Mouse (Mus musculus): ENCODE results near the gene Muc5ac.
"Not testable (repeated sequence)": the region's sequence is repeated elsewhere in the genome, so short reads cannot be mapped to it uniquely, and the experiment has no call there.

Muc5ac gene

DNA sequence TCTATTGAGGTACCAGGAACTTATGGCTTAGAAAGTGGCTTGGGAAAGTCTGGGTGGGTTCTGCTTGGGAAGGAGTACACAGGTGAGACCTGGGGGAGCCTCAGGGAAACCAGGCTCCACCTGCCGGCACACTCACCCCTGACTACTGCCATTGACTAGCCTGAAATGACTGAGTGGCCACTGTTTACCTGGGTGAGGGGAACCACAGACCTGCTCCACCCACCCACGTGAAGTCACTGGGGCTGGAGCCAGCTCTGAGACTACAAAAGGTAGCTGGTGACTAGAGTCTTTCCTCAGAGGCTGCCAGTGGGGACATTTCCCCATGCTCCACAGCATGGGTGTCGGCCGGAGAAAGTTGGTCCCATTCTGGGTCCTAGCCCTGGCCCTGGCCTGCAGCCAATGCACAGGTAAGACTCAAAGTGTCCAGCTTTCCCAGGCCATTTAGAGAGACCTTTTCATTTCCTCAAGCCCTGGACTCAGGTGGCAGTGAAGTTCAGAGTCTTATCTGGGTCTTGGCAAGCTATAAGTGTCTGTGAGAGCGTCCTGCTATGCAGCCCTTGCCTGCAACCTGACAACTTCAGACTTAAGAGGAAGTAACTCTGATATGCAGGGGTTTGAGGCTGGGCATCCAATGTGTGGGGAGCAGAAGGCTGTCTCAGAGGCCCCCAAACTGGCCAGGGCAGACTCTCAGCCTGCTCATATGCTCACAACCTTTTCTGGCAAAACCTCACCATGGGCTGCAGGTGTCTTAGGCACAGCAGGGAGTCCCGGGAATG lies at the start of gene Muc5ac:
TSS of gene Muc5ac (plus strand) at position 296 of the 776 bp plus-strand sequence.
- no peak for DNase-seq

DNA sequence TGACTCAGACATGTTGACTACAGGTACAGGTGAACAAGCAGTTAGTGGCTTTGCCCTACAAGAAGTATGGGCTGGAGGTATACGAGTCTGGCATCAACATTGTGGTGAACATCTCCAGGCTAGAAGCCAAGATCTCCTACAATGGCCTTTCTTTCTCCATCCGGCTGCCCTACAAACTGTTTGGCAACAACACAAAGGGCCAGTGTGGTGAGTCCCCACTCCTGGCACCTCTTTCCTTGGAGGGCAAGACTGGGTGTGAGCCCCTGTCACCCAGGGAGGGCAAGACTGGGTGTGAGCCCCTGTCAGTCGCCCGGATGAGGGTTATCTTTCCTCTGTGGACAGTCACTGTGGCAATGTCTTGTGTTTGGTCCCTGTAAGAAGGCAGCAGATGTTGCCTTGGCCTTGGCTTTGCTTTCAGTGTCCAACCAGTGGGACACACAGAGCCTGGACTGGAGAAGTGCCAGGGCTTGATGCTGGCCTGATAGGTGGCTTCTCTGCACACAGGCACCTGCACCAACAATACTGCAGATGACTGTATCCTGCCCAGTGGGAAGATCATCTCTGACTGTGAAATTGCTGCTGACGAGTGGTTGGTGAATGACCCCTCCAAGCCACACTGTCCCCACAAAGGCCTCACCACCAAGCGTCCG lies 41.2 kb upstream of the Muc5ac start:
- DNase-seq = no peak

DNA sequence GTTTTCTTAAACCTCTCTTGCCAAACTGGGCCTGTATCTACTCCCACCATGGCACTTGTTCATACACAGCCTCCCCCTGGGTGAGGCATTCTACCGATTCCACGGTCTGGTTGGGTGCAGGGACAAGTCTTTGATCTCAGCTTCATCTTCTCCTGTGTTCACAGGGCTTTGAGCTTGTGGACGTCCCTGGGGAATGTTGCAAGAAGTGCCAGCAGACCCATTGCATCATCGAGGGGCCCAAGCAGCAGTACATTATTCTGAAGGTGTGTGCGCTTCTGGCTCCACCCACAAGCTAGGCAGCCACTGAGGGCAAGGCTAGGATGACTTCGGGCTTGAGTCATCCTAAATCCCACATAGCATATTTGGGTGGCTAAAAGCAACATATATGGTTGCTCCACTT lies 36.3 kb upstream of the Muc5ac start:
- DNase-seq = no peak

DNA sequence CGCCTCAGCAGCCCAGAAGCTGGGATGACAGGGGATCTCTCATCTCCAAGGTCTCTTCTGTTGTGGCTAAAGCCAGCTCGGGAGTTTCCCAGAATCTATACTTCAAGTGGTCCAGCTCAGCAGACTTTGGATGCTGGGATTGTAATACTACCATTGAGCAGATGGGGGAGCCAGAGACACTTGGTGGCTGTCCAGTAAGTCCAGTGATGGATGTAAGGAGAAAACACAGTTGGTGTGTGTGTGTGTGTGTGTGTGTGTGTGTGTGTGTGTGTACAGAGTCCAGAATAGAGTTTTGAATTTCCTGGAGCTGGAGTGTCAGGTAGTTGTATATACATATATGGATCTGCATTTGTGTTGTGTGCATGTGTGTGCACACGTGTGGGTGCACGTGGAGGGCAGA lies 32.9 kb upstream of the Muc5ac start:
- peak; percentile 27 to 78 for DNase-seq

DNA sequence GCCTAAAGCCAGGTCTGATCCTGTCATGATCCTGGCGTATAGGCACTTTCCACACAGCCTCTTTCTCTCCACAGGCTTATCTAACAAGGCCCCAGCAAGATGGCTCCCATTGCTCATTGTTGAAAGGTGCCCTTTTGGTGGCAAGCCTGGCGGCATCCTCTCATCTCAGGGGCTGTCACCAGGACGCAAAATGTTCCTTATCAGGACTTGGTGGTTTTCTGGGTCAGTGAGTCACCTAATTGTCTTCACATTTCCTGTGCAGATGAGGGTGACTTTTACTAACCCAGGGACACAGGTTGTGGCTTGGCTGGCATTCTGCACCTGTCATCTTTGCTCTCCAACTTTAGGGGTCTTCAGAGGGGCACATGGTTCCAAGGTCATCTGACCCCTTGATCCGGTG lies 30.5 kb upstream of the Muc5ac start:
- no peak for DNase-seq

DNA sequence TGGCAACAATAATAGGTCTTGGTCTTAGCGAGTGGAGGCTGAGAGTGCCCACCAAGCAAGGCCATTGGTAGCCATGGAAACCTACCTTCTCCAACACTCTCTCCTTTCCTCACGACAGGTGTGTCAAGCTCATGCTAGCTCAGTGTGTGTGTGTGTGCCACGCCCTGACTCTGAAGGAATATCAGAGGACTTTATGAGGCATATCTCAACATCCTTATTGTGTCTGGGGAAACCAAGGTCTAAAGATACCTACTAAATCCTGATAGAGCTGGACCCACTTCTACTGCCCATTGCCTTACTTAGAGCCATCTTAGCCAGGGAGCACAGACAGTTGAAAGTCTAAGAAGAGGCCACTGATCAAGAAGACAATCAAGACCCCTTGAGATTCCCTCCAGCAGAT lies 18.3 kb upstream of the Muc5ac start:
- no peak for DNase-seq

DNA sequence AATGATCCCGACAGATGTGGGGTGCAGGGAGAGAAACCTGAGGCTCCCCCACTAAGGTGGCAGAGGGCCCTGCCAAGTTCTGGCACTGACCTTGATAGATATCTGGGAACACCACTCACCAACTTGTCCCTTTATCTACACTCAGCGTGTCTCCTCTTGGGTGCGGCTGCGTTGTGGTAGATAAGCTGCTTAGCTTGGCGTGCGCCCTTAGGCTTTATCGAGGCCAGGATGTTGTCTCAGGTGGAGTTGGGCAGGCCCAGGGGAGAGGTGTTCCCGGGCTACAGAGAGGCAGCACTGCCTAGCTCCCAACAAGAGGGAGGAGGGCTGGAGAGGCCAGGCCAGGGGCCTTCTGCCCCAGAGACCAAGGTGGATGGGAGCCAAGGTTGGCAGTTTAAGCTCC lies 17.8 kb upstream of the Muc5ac start:
- DNase-seq = no peak

DNA sequence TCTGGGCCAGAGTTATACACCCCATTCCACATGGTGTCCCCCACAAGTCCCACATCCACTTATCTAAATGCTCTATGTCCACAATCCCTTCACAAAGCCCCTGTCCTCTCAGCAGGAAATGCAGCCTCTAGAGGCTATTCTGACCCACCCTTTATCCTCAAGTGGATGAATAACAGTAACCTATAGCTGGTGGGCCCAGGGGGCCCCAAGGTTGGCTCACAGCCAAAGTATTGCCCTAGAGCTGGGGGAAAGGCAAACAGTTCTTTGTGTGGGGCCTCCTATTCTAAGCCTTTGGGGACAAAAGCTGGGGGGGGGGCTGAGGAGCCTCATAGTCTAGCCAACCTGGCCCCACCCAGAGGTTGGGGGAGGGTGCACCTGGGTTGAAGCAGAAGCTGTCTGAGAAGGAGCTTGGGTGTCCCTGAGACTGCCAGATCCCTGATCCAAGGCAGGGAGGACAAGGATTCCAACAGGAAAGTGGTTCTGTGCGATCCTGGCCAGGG lies 16.7 kb upstream of the Muc5ac start:
- DNase-seq = no peak

DNA sequence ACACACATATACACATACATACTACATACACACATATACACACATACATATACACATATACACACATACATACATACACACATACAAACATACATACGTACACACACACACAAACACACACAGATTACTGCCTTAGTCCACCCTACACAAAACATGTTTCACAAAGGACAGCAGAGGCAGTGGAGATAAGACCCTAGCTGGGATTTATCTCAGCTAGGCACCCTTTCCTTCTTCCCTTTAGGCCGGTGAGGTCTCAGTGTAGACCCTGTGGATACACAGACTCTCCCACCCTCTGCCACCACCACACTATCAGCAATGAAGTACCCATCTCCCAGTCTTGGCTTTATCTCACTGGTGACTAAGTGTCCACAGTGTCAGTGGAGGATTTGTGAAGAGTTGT lies 13.9 kb upstream of the Muc5ac start:
- DNase-seq = no peak

DNA sequence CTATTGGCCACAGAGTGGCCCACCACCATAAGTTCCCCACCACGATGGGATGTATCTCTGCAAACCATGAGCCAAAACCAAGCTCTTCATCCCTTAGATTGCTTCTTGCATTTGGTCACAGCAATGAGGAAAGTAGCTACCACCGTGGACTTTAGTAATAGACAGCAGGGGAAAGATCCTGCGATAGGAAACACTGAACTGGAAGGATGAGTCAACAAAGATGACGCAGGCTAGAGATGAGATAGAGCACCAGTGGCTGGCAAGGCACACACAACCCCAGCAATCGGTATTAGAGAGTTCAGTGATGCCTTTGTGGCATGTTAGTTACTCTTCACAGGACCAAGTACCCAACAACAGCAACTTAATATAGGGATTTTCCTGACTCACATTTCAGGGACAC lies 12.6 kb upstream of the Muc5ac start:
- no peak for DNase-seq

DNA sequence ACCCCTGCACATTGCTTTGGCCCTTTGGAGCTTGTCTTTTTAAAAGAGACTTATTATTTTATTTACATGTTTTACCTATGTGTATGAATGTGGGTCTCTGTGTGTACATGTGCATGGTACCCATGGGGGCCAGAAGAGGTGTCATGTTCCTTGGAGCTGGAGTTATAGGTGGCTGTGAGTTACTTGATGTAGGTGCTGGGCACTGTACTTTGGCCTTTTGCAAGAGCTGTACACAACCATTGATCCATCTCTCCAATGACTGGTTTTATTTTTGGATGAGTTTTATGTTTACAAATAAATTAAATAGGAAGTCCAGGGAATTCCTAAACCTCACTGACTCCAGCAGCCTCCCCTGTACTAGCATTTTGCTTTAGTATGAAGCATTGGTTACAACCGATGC lies 5.5 kb downstream of the Muc5ac start:
- no peak for DNase-seq

DNA sequence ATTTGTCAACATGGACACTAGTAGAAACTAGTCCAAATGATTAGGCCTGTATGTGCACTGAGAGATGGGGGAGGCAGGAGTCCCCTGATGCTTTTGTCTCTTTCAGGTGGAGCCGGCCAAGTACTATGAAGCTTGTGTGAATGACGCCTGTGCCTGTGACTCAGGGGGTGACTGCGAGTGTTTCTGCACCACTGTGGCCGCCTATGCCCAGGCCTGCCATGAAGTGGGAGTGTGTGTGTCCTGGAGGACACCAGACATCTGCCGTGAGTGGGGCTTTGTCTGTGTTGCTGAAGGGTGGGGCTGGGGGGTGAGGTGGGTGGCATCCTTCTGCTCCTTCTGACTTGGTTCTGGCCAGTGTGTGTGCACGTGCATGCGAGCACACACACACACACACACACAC lies 14.4 kb downstream of the Muc5ac start:
- no peak for DNase-seq

DNA sequence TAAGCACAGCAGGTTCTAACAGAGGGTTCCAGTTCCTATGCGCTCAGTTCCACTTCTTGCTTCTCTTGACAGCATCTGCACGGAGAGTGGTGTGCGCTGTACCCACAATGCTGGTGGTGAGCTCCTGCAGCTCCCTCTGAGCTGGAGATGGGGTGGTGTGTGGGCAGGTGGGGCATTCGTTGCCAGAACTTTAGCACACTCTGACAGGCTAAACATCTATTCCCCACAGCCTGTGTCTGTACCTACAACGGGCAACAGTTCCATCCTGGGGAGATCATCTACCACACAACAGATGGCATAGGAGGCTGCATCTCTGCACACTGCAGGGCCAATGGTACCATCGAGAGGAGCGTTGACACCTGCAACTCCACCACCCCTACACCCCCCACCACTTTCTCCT lies 16.6 kb downstream of the Muc5ac start:
- DNase-seq = no peak

DNA sequence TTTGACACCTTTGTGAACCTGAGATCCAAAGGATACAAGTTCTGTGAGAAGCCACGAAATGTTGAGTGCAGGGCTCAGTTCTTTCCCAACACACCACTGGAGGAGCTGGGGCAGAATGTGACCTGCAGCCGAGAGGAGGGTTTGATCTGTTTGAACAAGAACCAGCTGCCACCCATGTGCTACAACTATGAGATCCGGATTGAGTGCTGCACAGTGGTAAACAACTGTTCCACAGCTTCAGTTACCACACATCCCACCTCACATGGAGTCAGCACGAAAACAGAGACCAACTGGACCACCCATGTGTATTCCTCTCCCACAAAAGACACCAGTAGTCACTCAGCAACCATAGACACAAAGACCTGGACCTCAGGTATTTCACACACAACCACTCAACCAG lies 19.1 kb downstream of the Muc5ac start:
- DNase-seq = not testable (repeated sequence)

DNA sequence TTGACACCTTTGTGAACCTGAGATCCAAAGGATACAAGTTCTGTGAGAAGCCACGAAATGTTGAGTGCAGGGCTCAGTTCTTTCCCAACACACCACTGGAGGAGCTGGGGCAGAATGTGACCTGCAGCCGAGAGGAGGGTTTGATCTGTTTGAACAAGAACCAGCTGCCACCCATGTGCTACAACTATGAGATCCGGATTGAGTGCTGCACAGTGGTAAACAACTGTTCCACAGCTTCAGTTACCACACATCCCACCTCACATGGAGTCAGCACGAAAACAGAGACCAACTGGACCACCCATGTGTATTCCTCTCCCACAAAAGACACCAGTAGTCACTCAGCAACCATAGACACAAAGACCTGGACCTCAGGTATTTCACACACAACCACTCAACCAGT lies 21.2 kb downstream of the Muc5ac start:
- DNase-seq = not testable (repeated sequence)

DNA sequence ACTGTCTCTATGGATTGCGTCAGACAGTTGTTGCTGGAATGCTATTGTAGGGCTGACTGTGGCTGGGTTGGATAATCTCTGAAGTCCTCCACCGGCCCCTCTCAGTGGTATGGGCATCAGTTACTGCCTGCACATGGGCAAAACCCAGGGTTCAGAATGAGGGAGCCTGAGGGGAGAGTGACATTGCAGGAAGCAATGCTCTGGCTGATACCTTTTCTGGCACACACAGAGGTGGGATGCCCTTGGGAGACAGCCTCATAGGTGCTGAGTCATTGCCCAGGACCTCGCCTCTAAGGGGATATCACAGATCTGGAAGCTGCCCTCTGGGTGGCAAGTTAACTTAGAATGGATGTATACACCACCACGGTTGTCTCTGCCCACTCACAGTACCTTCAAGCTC lies 24.5 kb downstream of the Muc5ac start:
- DNase-seq = no peak

DNA sequence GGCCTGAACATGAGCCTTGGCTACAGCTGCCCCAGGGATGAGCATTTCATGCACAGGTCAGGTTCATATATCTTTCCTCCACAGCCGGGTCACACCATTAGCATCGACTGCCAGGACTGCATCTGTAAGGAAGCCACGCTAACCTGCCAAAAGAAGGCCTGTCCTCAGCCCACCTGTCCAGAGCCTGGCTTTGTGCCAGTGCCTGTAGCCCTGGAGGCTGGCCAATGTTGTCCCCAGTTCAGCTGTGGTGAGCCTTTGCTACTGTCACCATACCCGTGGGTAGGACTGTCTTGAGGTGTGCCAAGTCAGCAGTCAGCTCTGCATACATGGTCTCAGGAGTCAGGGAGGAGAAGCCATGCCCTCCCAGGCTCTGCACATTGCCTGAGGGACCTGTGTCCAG lies 26.6 kb downstream of the Muc5ac start:
- no peak for DNase-seq

DNA sequence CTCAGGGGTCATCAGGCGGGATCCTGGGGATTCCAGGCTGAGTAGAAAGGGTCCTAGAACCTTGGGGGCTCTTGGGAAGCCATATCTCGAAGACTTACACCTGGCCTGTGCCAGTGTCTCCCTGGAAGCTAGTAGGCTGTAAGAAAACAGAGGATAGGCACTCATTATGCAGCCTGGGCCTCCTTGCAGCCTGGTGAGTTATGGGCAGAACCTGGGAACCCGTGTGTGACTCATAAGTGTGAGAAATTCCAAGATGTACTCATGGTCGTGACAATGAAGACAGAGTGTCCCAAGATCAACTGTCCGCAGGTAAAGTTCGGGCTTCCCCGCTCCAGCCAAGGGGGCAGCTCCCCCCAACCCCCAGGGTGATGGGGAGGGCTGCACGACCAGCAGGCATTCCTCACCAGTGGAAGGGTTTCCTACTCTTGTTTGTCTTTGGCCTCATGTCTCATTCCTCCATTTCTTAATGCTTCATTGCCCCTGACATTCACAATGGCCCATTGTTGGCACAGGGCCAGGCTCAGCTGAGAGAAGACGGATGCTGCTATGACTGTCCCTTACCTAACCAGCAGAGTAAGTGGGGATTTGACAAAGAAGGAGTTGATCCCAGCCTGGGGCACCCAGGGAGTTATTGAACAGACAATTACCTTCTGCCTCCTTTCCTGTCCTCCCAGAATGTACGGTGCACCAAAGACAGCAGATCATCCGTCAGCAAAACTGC lies 28.7 kb downstream of the Muc5ac start:
- DNase-seq = peak; percentile 11 to 46

DNA sequence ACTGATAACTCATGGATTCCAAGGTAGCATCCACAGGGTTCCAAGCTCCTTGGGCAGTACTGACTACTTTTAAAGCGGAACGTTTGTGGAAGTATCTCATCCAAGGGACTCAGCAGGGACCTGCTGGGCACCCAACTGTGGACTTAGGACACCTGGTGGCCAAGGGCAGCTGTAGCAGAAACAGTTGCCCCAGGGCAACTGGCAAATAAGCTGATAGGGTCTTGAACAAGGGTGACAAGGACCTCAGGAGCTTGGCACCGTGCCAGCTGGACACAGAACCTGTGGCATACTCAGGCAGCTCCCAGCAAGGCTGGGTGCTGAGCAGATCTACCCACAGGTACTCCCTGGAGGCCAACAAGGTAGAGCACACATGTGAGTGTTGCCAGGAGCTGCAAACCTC lies 29.5 kb downstream of the Muc5ac start:
- no peak for DNase-seq

DNA sequence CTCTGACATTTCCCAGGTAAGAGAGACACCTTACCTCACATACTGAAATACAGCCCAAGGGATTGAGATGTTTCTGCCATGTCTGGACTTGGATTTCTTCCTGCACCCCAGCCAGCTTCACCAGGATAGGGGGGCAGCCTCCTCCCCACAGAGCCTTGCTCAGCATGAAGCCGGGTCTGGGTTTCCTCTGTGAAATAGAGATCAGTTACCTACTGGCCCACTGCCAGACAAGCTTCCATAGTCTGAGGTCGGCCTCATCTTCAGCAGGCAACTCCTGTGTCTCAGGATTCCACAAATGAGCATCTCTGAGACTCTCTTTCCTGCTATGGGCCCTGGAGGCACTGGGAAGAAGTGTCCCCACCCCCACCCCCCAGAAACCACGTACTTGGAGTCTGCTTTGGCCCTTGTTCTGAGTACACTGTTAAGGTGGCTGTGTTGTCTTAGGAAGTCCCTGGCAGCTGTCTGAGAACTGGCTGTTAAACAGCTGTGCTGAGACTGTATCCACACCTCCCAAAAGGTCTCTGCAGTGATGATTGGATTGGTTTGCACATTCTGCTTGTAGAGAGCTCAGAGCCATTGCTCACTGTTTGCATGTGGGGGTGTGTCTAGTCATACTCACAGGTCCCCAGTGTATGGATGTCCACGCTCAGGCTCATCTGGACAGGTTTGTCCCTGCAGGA lies 34.0 kb downstream of the Muc5ac start:
- no peak for DNase-seq

DNA sequence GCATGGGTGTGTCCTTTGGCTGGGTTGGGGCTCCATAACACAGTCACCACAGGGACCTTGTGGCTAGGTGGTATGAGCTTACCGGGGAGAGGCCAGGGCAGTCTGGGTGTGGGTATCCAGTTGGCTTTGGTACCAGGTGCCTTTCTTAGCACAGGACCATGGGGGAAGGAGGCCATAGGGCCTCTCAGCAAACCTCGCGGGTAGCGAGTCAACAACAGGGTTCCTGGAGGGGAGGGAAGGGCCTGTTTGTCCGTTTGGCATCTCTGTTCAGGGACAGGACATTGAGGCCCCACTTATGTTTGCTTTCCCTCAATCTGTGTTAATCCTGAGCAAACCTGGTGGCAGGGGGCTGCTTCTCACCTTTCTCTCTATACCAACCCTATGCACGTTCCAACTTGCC lies 34.9 kb downstream of the Muc5ac start:
- DNase-seq = no peak

DNA sequence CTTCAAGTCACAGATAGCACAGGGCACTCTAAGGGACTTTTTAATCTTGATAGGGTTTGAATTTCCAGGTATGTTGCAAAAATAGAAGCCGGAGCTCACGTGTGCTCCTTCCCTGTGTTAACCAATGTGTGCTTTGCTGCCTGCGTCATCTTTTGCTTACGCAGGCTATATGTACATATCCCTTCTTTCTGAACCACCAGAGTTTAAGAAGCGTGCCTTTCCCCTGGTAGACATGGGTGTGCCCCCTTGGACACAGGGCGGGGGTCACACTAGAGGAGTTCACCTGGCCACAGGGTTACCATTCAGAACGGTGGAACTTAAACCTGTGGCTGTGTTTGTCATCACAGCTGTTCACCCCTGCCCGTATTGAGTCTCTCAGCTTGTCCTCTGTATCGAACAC lies 35.6 kb downstream of the Muc5ac start:
- DNase-seq = no peak

DNA sequence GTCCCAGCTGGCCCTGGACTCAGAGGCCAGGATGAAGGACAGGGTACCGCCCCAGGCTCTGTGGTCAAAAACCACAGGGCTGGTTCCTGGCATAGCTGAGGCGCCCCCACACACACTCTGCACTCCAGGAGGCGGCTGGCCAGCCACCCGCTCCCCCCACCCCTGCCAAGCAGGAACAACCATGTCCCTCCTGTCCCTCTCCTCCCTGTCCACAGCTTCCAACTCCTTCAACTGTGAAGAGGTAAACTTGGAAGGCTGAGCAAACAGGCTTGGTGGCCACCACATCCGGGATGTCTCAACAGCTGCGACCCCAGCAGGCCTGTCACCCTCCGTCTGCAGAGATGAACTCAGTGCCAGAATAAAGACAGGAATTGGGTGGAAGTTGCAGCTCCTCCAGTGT lies 47.2 kb downstream of the Muc5ac start:
- no peak for DNase-seq

Measured in kidney, adult 8-10 months (tissue).